Mouse (Mus musculus) liver, embryonic 14.5 days (tissue): Measurements from ENCODE around the gene Adprhl2. TPM values are rescaled to one million over a fixed set of nuclear protein-coding genes. Genes with fewer than 3 reads are reported as not detected.

Source experiments
- ATAC-seq: fragments of 200-750 bp; cut with Nextera tagmentation; 2 replicates; pipeline ENCODE4 v1.8.0; 2017; ENCODE audit warnings: moderate number of reproducible peaks, mild to moderate bottlenecking, moderate library complexity; ENCODE audit not compliant: insufficient read depth
- DNase-seq, 3 experiments: peaks; one replicate each; pipeline ENCODE4 v3.0.0-alpha.2; 2012 to 2013; ENCODE audit warnings: low read depth in 3 of 3, low spot score in 3 of 3
- H3K27ac ChIP-seq: fragments of 300-500 bp; sonication (generic); 2 replicates; pipeline ENCODE4 v1.5.1; 2014; ENCODE audit warnings: moderate library complexity, mild to moderate bottlenecking, control low read depth, inconsistent platforms
- H3K27me3 ChIP-seq: fragments of 300-500 bp; sonication (generic); 2 replicates; pipeline ENCODE4 v1.6.1; 2014; ENCODE audit warnings: mild to moderate bottlenecking, low read length, moderate library complexity; ENCODE audit not compliant: control insufficient read depth, insufficient read depth
- H3K36me3 ChIP-seq: fragments of 300-500 bp; sonication (generic); replicated peaks from 2 replicates; pipeline ENCODE4 v1.6.1; 2014; ENCODE audit warnings: low read depth; ENCODE audit not compliant: control insufficient read depth, insufficient read depth
- H3K4me1 ChIP-seq, 2 experiments: fragments of 200-500 bp in 1 of 2; fragments of 300-500 bp in 1 of 2; sonication (generic) in 1 of 2; replicated peaks; 2 replicates each; pipeline ENCODE4 v1.6.1; 2012 to 2014; ENCODE audit warnings: antibody characterized with exemption in 1 of 2, inconsistent platforms in 1 of 2, low read length in 1 of 2; ENCODE audit not compliant: control insufficient read depth in 2 of 2, insufficient read depth in 2 of 2
- H3K4me2 ChIP-seq: fragments of 300-500 bp; sonication (generic); 2 replicates; pipeline ENCODE4 v1.6.1; 2014; ENCODE audit warnings: low read depth, mild to moderate bottlenecking, control low read depth, moderate library complexity
- H3K4me3 ChIP-seq, 2 experiments: fragments of 200-500 bp in 1 of 2; fragments of 300-500 bp in 1 of 2; sonication (generic) in 1 of 2; 2 replicates each; pipeline ENCODE4 v1.5.1; 2012 to 2014; ENCODE audit warnings: low read depth in 2 of 2, low read length in 2 of 2, mild to moderate bottlenecking in 2 of 2, control low read depth in 1 of 2, inconsistent platforms in 1 of 2, moderate library complexity in 1 of 2; ENCODE audit not compliant: insufficient read depth in 1 of 2
- H3K9ac ChIP-seq: fragments of 300-500 bp; sonication (generic); replicated peaks from 2 replicates; pipeline ENCODE4 v1.6.1; 2014; ENCODE audit warnings: mild to moderate bottlenecking, control low read depth, moderate library complexity
- H3K9me3 ChIP-seq: fragments of 300-500 bp; sonication (generic); 2 replicates; pipeline ENCODE4 v1.6.1; 2016; ENCODE audit warnings: low read length, mixed read lengths; ENCODE audit not compliant: control insufficient read depth
- CTCF ChIP-seq: IDR thresholded peaks from 2 replicates; pipeline ENCODE4 v1.5.1; 2016; ENCODE audit warnings: antibody characterized with exemption, low read depth, control low read depth
- EP300 ChIP-seq: IDR thresholded peaks from 2 replicates; pipeline ENCODE4 v1.6.1; 2016; ENCODE audit warnings: antibody characterized with exemption, low read depth
- WGBS: fragments of 180-500 bp; shearing (Covaris S2); extraction: QIAGEN DNeasy Blood & Tissue Kit; methylation state at CpG from one replicate; pipeline ENCODE4 v1.1.7; 2014; ENCODE audit not compliant: insufficient replicate concordance; 5-methylcytosine and 5-hydroxymethylcytosine counted together
- polyA plus RNA-seq, 2 experiments: library from polyadenylated mRNA; depleted of rRNA in 1 of 2; stranded (reverse) in 1 of 2; unstranded in 1 of 2; fragments of >200 nt; fragmentation: Nextera tagmentation in 1 of 2; extraction: Ambion mirVana in 1 of 2; gene quantifications; 2 replicates each; pipeline versions ENCODE4 v1.2.1 to v1.2.3; 2012 to 2014

The Adprhl2 gene
- polyA plus RNA-seq, 2 experiments, result 15.4 TPM

- ATAC-seq, result no peak
- peaks cover 39% of the 10 kb centered on the region for H3K27me3 ChIP-seq
- no peaks in the 10 kb centered on the region for H3K9me3 ChIP-seq
Measured at GRCm38 (mm10) chr4:126283582-126283981, 37.9 kb downstream of the Adprhl2 start.

GRCm38 (mm10) chr4:126281706-126282105, 39.8 kb downstream of the Adprhl2 start:
- H3K4me2 ChIP-seq, result no peak overlapping the region
- H3K36me3 ChIP-seq, result no peaks in the 10 kb centered on the region
- 58% methylated on average over 9 of the region's 9 CpGs for WGBS
- no peak overlapping the region for H3K9ac ChIP-seq
- no peaks in the 10 kb centered on the region for H3K9me3 ChIP-seq
- no peak overlapping the region for H3K27ac ChIP-seq
- H3K4me3 ChIP-seq, result no peak overlapping the region
- no peaks in the 10 kb centered on the region for H3K4me1 ChIP-seq
- DNase-seq (no peak), ATAC-seq (no peak)
- H3K27me3 ChIP-seq, result peaks cover 20% of the 10 kb centered on the region
- TF ChIP-seq EP300 (no peak), CTCF (no peak)

More at GRCm38 (mm10) chr4:126283582-126283981, 37.9 kb downstream of the Adprhl2 start:
- 40% methylated on average over 8 of the region's 8 CpGs for WGBS
- H3K27ac ChIP-seq, result no peak overlapping the region
- no peaks in the 10 kb centered on the region for H3K36me3 ChIP-seq
- no peak overlapping the region for H3K4me3 ChIP-seq
- no peak overlapping the region for H3K9ac ChIP-seq
- TF ChIP-seq EP300, result no peak
- TF ChIP-seq CTCF, result no peak
- no peak for DNase-seq
- no peak overlapping the region for H3K4me2 ChIP-seq
- H3K4me1 ChIP-seq, result 0 out of 4 replicates have a peak, but pooled peaks cover 0 to 2% of the 10 kb centered on the region in 2 experiments

GRCm38 (mm10) chr4:126278961-126279360, 42.5 kb downstream of the Adprhl2 start:
- 73% methylated on average over 9 of the region's 9 CpGs for WGBS

GRCm38 (mm10) chr4:126278565-126278915, 43.0 kb downstream of the Adprhl2 start:
- H3K9ac ChIP-seq, result no peak overlapping the region
- ATAC-seq, result no peak
- 56% methylated on average over 9 of the region's 9 CpGs for WGBS

More at GRCm38 (mm10) chr4:126278961-126279360, 42.5 kb downstream of the Adprhl2 start:
- Histone ChIP-seq H3K9ac (no peak overlapping the region), H3K27me3 (0 out of 2 replicates have a peak, but pooled peaks cover 2% of the 10 kb centered on the region), H3K4me2 (no peak overlapping the region), H3K4me3 (no peak overlapping the region), H3K36me3 (no peaks in the 10 kb centered on the region; the same call in 1 of the 2 replicates), H3K27ac (no peak overlapping the region), H3K4me1 (no peaks in the 10 kb centered on the region), H3K9me3 (no peaks in the 10 kb centered on the region)
- ATAC-seq (no peak), DNase-seq (no peak)
- TF ChIP-seq CTCF (no peak), EP300 (no peak)

GRCm38 (mm10) chr4:126277906-126278564, 43.5 kb downstream of the Adprhl2 start:
- no peak for ATAC-seq
- Histone ChIP-seq H3K4me2 (no peak overlapping the region), H3K9ac (no peak overlapping the region), H3K36me3 (no peaks in the 10 kb centered on the region; the same call in 1 of the 2 replicates), H3K9me3 (no peaks in the 10 kb centered on the region), H3K4me3 (no peak overlapping the region), H3K27me3 (no peaks in the 10 kb centered on the region), H3K27ac (no peak overlapping the region), H3K4me1 (no peaks in the 10 kb centered on the region)
- DNase-seq, result no peak
- TF ChIP-seq CTCF (peak; percentile 73), EP300 (no peak)
- 17% methylated on average over 13 of the region's 13 CpGs for WGBS

More at GRCm38 (mm10) chr4:126278565-126278915, 43.0 kb downstream of the Adprhl2 start:
- TF ChIP-seq EP300 (no peak), CTCF (no peak)
- Histone ChIP-seq H3K4me2 (no peak overlapping the region), H3K27ac (no peak overlapping the region), H3K9me3 (no peaks in the 10 kb centered on the region), H3K4me1 (no peaks in the 10 kb centered on the region), H3K4me3 (no peak overlapping the region), H3K36me3 (no peaks in the 10 kb centered on the region; the same call in 1 of the 2 replicates), H3K27me3 (no peaks in the 10 kb centered on the region)
- no peak for DNase-seq
